Mouse (Mus musculus): ENCODE data around the gene Armc5.

- TF ChIP-seq MAFK (IDR thresholded peaks at IDR 0.05; ENCODE audit: insufficient read depth, low read depth, low read length) = no peak
- TF ChIP-seq HCFC1 (IDR thresholded peaks at IDR 0.05; ENCODE audit: borderline replicate concordance, insufficient read depth, low read length) = no peak
- TF ChIP-seq ZC3H11A (IDR thresholded peaks at IDR 0.05; ENCODE audit: borderline replicate concordance, low read depth, low read length) = no peak
- TF ChIP-seq CHD2 (IDR thresholded peaks at IDR 0.05; ENCODE audit: low read depth, low read length) = no peak
Observed at GRCm38 (mm10) chr7:128284047-128284446, 46.9 kb downstream of the Armc5 start.
